Mouse (Mus musculus): ENCODE measurements at regions not wholly inside any gene's neighbourhood (a gene's known extent, or its start where the extent isn't known, plus 50 kb on each side); places are given as distances from the start of the nearest gene placed in this dataset.

DNA sequence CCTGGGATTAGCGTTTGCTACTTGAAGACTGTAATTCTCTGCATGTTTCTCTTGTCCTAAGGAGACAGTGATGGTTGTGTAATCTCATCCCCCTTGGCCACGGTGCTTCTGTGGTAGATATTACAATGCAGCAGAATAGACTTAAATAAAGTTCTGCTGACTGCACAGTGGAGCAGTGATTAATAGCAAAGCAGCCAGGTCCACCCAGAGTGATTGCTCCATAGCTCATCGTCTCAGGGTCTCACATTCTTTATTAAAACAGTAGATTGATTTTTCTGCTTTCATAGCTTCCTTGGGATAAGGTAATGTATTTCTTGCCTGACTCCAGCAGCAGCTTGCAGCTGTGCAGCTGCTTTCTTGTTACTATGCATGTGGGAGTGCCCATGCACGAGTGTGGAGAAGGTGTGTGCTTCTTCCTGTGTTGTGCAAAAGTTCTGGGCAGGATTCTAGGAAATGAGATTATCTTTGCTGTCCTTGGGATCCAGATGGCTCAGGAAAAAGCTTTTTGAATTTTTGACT lies 169.9 kb upstream of the Plppr1 start:
- no peak for DNase-seq

- no peak for DNase-seq
Observed at GRCm38 (mm10) chr4:48904551-48904950, 154.5 kb upstream of the Plppr1 start.

- DNase-seq = no peak
Observed at GRCm38 (mm10) chr4:48905196-48905867, 153.7 kb upstream of the Plppr1 start.

DNA sequence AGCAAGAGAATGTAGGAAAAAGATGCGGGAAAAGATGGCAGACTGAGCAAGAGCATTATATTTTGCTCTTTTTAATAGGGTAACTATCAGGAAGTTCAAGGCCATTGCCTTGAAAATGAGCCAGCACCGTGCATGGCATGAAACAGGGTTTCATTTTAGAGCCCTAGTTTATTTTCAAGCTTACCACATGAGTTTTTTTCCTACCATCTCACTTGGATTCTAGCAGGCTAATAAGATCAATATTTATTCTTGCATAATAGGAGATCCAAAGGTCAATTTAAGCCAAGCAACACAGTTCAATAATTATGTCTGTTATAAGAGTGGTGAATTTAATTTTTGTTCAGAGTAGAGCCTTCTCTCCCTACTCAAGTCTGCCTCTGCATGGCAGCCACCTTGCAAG lies 149.9 kb upstream of the Plppr1 start:
- DNase-seq = no peak

- no peak for DNase-seq
Observed at GRCm38 (mm10) chr4:48913301-48913700, 145.8 kb upstream of the Plppr1 start.

DNA sequence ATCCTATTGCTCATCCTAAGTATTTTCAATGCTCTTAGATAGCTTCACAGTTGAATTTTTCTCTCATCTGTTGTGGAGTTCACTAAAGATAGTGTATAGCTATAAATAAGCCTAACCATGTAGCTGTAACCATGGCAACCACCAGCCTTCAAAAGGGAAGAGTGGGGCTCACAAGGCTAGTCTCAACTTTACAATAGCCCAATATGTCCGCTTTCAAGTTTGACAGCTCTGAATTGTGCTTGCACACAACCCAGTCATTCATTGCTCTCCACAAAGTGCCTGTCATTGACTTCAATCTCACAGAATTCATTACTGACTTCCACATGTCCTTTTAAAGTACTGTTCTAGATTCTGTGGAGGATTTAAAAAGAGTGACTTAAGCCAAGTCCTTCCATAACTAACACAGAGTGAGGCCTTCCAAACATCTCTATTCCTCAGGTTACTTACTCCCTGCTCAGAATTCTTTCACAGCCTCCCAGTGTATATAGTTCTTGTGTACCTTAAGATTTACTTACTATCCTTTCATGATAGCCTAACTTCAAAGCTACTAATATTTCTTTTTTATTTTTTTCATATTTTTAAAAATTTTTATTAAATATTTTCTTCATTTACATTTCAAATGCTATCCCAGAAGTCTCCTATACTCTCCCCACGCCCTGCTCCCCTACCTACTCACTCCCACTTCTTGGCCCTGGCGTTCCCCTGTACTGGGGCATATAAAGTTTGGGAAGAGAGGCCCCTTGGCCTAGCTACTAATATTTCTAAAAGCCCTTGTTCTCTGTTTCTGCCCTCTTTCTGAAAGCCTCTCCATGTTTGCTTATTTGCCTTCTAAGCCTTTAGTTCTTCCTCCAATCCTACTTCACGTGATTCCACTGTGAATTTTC lies 134.3 kb upstream of the Plppr1 start:
- DNase-seq = no peak

DNA sequence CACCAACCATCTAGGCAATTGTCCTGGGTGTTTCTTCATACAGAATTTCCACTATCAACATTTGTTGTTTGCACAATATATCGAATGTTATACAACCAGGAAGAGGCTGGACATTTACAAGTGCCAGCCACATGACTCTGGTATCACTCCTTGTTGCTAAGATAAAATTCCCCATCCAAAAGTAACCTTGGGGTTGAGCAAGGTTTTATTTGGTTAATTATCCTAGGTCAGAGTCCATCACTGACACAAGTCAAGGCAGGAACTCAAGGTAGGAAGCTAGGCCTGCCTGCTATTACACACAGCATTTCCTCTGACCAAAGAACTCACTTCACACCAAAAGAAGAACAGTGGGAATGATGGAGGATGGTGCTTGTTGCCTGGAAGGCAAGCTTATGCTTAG lies 120.7 kb upstream of the Plppr1 start:
- no peak for DNase-seq

DNA sequence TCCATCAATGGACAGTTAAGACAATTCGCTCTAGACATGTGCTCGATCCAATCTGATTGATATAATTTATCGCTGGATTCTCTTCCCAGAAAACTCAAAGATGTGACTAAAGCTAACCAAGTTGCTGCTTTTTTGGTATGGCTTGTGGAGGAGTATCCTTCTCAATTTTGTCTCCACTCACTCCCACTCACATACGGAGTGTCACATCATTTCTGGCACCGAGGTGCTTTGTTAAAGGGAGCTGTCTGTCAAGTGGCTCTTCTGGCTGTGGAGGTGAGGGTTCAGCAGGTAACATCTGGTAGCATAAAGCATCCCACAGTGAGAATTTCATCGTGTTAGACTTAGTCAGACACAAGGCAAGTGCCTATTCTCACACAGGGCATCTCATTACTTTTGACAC lies 120.2 kb upstream of the Plppr1 start:
- no peak for DNase-seq

DNA sequence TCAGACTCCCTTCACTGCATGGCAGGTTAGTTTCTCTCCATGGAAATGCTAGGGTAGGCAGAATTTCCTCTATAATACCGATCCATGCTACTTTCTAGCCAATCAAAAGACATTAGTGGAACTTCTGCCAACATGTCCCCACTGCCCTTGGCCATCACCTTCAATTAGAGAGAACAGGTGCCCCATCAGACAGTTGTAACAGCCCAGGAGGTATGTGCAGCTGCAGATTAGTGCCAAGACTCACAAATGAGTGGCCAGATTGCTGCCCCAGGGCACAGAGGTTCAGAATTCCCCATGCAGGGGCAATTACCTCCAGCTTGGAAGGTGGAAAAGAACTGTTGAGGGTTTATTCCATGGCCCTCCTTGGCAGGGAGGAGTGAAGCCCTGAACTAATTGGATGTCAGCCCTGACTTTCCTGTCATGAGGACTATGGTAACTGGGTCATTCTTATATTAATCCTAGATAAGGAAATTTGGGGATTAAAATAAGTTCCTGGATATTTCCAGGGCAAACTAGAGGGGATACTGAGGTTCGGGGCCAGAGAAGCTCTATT lies 113.7 kb upstream of the Plppr1 start:
- DNase-seq = no peak

DNA sequence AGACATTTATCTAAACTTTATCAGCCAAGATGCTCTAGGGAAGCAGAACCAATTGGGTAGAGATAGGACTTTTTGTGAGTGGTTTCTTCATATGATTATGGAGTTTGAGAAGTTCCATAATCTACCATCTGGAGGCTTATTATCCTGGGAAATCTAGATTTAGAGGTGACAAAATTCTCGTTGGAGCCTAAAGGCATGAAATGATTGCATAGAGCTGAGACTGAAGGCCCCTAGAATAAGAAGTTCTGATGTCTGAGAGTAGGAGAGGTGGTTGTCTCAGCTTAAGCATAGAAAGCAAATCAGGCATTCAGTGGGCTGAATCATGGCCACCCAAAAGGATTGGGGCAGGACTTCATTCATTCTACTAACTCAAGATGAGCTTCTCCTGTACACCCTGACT lies 106.1 kb upstream of the Plppr1 start:
- no peak for DNase-seq

GRCm38 (mm10) chr4:48975810-48976209 lies 83.3 kb upstream of the Plppr1 start:
- DNase-seq = no peak

DNA sequence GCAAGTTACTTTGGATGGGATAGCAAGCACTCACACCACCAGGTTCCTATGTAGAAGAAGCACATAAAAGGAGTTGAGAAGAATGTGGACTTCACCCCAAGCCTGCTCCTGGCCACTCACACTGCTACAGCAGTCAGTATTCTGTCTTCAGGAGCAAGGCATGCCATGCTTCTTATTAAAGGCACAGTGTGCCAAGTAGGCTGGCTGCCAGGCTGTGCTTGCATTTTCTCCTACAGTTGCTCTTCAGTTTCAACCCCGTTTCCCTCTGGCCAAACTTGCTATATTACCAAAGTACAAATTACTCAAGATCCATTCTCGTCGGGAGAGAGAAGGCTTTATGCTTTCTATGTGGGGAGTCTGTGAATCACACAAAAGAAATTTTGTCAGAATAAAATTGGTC lies 67.1 kb upstream of the Plppr1 start:
- DNase-seq = peak; percentile 2 to 15
